Mouse (Mus musculus): ENCODE results near the gene Spg7. TPM values are rescaled to one million over a fixed set of nuclear protein-coding genes. Genes with fewer than 3 reads are reported as not detected.
A peak's percentile ranks its signal among the peaks of the same experiment; 100 is the strongest.
"Not testable (repeated sequence)": the region's sequence is repeated elsewhere in the genome, so short reads cannot be mapped to it uniquely, and the experiment has no call there.

Gene Spg7
- total and polyA plus RNA-seq, 3 experiments = 74.4 to 113 (median 88.2) TPM

DNA sequence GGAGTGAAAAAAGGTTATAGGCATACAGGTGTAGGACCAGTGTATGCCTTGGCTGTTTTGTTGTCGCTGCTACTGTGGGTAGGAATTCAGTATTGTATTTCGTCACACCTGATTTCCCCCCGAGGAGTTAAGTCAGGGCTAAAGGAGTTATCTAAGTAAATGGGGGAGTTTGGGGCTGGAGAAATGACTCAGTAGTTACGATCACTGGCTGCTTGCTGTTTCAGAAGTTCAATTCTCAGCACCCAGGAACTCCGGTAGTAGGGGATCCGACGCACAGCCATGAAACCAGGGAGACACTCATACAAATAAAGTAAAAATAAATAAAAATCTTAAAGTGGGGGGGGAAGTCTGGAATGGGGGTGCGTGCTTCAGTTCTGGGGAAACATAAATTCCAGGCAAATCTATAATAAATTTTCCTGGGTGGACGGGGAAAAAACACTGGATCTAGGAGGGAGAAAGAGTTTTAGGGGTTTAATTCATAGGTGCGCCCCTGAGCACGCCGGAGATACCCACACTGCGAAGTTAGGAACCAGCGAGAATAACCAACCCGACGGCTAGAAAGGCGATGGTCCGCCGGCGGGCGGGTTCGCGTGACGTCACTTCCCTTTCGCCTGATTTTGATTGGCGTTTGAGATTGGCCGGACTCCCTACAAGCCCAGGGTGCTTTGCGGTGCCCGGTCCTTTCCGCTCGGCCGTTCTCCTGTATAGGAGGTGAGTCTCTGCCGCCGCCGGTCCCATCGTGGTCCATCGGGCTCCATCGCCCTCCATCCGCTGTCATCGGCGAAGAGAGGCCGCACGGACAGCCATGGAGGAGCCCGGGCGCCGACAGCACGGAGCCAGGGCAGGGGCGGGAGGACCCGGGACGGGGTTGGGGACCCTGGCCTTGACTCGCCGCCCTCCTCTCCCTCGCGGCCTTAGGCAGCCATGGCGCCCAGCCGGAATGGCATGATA, 39.3 kb downstream of the Spg7 start, which contains the start of gene Rpl13:
Gene Rpl13, plus strand, starts transcription at position 616 of the 951 bp plus-strand sequence.
- peaks cover 9% of the 10 kb centered on the region for H3K36me3 ChIP-seq (ENCODE audit: control insufficient read depth, insufficient read depth, low read length)
- no peaks in the 10 kb centered on the region for H3K27me3 ChIP-seq (ENCODE audit: control insufficient read depth, insufficient read depth, low read length)
- H3K79me2 ChIP-seq (replicated peaks; ENCODE audit: control insufficient read depth, insufficient read depth, low read length) = 0 out of 2 replicates have a peak, but pooled peaks cover 1% of the 10 kb centered on the region
- 0 out of 2 replicates have a peak, but pooled peaks have one; percentile 66 for TF ChIP-seq EP300 (IDR thresholded peaks at IDR 0.05; ENCODE audit: insufficient read depth, low read depth, low read length)
- TF ChIP-seq CTCF (IDR thresholded peaks at IDR 0.05) = no peak
- peak; percentile 97 for TF ChIP-seq POLR2A (IDR thresholded peaks at IDR 0.05; ENCODE audit: insufficient read depth, low read depth, low read length)
- intact Hi-C loops (cut with DNase I) = loop anchor here (1.0 to 10.0 kb wide), 4 partner anchors 37 to 263 kb away; partner anchors contain the start of gene Ankrd11
- peak within 1 kb of the TSS; percentile 87 for H3K27ac ChIP-seq
- peaks cover 2% of the 10 kb centered on the region; the same call in 1 of the 2 replicates for H3K4me1 ChIP-seq (ENCODE audit: control insufficient read depth, insufficient read depth, low read length)
- peak within 1 kb of the TSS; percentile 96 for H3K9ac ChIP-seq (ENCODE audit: low read depth, low read length)
- peak within 1 kb of the TSS; percentile 81 for H3K4me3 ChIP-seq
- peak; percentile 97 for DNase-seq
- under 1% methylated on average over 56 of the region's 56 CpGs for WGBS

- intact Hi-C loops (cut with DNase I) = loop anchor here (1.0 to 10.0 kb wide), 2 partner anchors 38 to 262 kb away; no protein-coding TSS in a partner anchor
- H3K27ac ChIP-seq = peak overlapping the region; percentile 87
- H3K9ac ChIP-seq (ENCODE audit: low read depth, low read length) = peak overlapping the region; percentile 96
- DNase-seq; H3K27me3 ChIP-seq (ENCODE audit: control insufficient read depth, insufficient read depth, low read length); H3K4me1 ChIP-seq (ENCODE audit: control insufficient read depth, insufficient read depth, low read length); H3K36me3 ChIP-seq (ENCODE audit: control insufficient read depth, insufficient read depth, low read length); H3K79me2 ChIP-seq (replicated peaks; ENCODE audit: control insufficient read depth, insufficient read depth, low read length): not testable (repeated sequence)
- under 1% methylated on average over 26 of the region's 26 CpGs for WGBS
- H3K4me3 ChIP-seq = peak overlapping the region; percentile 81
Observed at GRCm38 (mm10) chr8:123102855-123103254, 40.1 kb downstream of the Spg7 start.

DNA sequence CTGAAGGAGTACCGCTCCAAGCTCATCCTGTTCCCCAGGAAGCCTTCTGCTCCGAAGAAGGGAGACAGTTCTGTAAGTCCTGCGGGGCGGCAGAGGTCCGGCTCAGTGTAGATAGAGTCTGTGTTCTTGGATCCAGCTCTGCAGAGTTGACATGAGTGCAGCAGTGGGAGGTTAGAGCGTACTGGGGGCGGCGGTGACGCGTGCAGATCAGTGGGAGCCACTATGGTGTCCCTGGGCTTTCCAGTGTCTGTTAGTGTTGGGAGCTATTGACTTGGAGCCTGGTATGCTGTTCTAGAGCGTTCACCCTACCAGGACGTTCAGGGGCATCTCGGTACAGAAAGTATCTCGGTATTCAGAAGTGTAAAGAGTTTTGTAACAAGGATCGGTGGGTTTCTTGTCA, 40.5 kb downstream of the Spg7 start:
- 9% methylated on average over 15 of the region's 15 CpGs for WGBS
- intact Hi-C loops (cut with DNase I) = loop anchor here (10.0 kb wide), 1 partner anchor 262 kb away; no protein-coding TSS in a partner anchor
- DNase-seq = no peak
- no peak for TF ChIP-seq POLR2A (IDR thresholded peaks at IDR 0.05; ENCODE audit: insufficient read depth, low read depth, low read length)
- no peak for TF ChIP-seq EP300 (IDR thresholded peaks at IDR 0.05; ENCODE audit: insufficient read depth, low read depth, low read length)
- TF ChIP-seq CTCF (IDR thresholded peaks at IDR 0.05) = no peak
- H3K4me1 ChIP-seq (ENCODE audit: control insufficient read depth, insufficient read depth, low read length) = peaks cover 2% of the 10 kb centered on the region; the same call in 1 of the 2 replicates
- H3K27ac ChIP-seq = peak overlapping the region; percentile 26; the same call in 1 of the 2 replicates
- 0 out of 2 replicates have a peak, but pooled peaks cover 1% of the 10 kb centered on the region for H3K79me2 ChIP-seq (replicated peaks; ENCODE audit: control insufficient read depth, insufficient read depth, low read length)
- H3K36me3 ChIP-seq (ENCODE audit: control insufficient read depth, insufficient read depth, low read length) = peaks cover 9% of the 10 kb centered on the region
- H3K4me3 ChIP-seq = peak overlapping the region; percentile 81
- peak overlapping the region; percentile 96 for H3K9ac ChIP-seq (ENCODE audit: low read depth, low read length)
- H3K27me3 ChIP-seq (ENCODE audit: control insufficient read depth, insufficient read depth, low read length) = no peaks in the 10 kb centered on the region

GRCm38 (mm10) chr8:123104046-123104767, 41.5 kb downstream of the Spg7 start:
- Histone ChIP-seq H3K27ac (no peak overlapping the region), H3K79me2 (replicated peaks; ENCODE audit: control insufficient read depth, insufficient read depth, low read length) (0 out of 2 replicates have a peak, but pooled peaks cover 1% of the 10 kb centered on the region), H3K4me1 (ENCODE audit: control insufficient read depth, insufficient read depth, low read length) (peaks cover 2% of the 10 kb centered on the region; the same call in 1 of the 2 replicates), H3K36me3 (ENCODE audit: control insufficient read depth, insufficient read depth, low read length) (peaks cover 9% of the 10 kb centered on the region), H3K27me3 (ENCODE audit: control insufficient read depth, insufficient read depth, low read length) (no peaks in the 10 kb centered on the region), H3K9ac (ENCODE audit: low read depth, low read length) (no peak overlapping the region), H3K4me3 (no peak overlapping the region)
- WGBS = 70% methylated on average over 6 of the region's 6 CpGs
- intact Hi-C loops (cut with DNase I) = loop anchor here (10.0 kb wide), 1 partner anchor 261 kb away; no protein-coding TSS in a partner anchor
- TF ChIP-seq CTCF (IDR thresholded peaks at IDR 0.05) (no peak), POLR2A (IDR thresholded peaks at IDR 0.05; ENCODE audit: insufficient read depth, low read depth, low read length) (no peak), EP300 (IDR thresholded peaks at IDR 0.05; ENCODE audit: insufficient read depth, low read depth, low read length) (no peak)
- DNase-seq = no peak

GRCm38 (mm10) chr8:123105553-123106326, 43.0 kb downstream of the Spg7 start:
- H3K79me2 ChIP-seq (replicated peaks; ENCODE audit: control insufficient read depth, insufficient read depth, low read length) = 0 out of 2 replicates have a peak, but pooled peaks cover 1% of the 10 kb centered on the region
- no peak for DNase-seq
- H3K4me3 ChIP-seq = no peak overlapping the region
- H3K4me1 ChIP-seq (ENCODE audit: control insufficient read depth, insufficient read depth, low read length) = peaks cover 2% of the 10 kb centered on the region; the same call in 1 of the 2 replicates
- H3K36me3 ChIP-seq (ENCODE audit: control insufficient read depth, insufficient read depth, low read length) = peaks cover 9% of the 10 kb centered on the region
- intact Hi-C loops (cut with DNase I) = loop anchor here (2.0 to 10.0 kb wide), 2 partner anchors 97 to 259 kb away; no protein-coding TSS in a partner anchor
- TF ChIP-seq EP300 (IDR thresholded peaks at IDR 0.05; ENCODE audit: insufficient read depth, low read depth, low read length) = no peak
- TF ChIP-seq CTCF (IDR thresholded peaks at IDR 0.05) = peak; percentile 75
- peak; percentile 27; the same call in 1 of the 2 replicates for TF ChIP-seq POLR2A (IDR thresholded peaks at IDR 0.05; ENCODE audit: insufficient read depth, low read depth, low read length)
- H3K27ac ChIP-seq = no peak overlapping the region
- H3K27me3 ChIP-seq (ENCODE audit: control insufficient read depth, insufficient read depth, low read length) = no peaks in the 10 kb centered on the region
- no peak overlapping the region for H3K9ac ChIP-seq (ENCODE audit: low read depth, low read length)
- 70% methylated on average over 5 of the region's 5 CpGs for WGBS

All from heart, adult 2 months (tissue).